Mouse (Mus musculus): ENCODE data around the gene Ddah2.

GRCm38 (mm10) chr17:35094475-35095365 lies 35.9 kb downstream of the Ddah2 start:
- TF ChIP-seq CTCF (IDR thresholded peaks at IDR 0.05; ENCODE audit: low read depth, low read length) (no peak), TAL1 (conservative IDR thresholded peaks at IDR 0.05; ENCODE audit: low read depth, low read length) (no peak), GATA1 (IDR thresholded peaks at IDR 0.05; ENCODE audit: borderline replicate concordance, low read length) (no peak), POLR2AphosphoS5 (IDR thresholded peaks at IDR 0.05; ENCODE audit: insufficient replicate concordance, low read depth, low read length) (no peak)
